8 mouse cellular contexts compared by ENCODE assay signal in the genomic region with DNA sequence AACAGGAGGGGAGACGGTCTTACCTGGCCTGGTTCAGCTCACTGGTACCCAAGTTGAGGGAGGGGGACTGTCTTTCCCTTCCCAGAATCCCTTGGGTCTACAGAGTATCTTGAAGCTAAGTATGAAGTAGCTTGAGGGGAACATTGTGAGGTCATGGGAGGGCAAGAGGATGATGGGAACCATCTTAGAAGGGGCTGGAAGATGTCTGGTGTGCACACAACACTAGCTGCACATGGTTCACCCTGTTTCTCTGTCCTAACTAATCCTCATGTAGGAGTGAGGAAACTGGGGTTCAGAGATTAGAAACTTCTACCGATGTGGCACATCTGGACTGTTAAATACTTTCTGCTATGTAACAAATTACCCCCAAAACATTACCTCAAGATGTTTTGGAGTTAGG. TPM values are rescaled to one million over a fixed set of nuclear protein-coding genes. Genes with fewer than 3 reads are reported as not detected.
A peak's percentile ranks its signal among the peaks of the same experiment; 100 is the strongest.
DNase-seq lines count a peak whose midpoint lies in the region; ATAC-seq and TF ChIP-seq lines count a peak whose summit lies in the region.

Gene Pdpk1, minus strand, starts transcription at position 101 of the 400 bp plus-strand sequence.

- WGBS in limb, embryonic 15.5 days: 79% methylated on average over 2 of the region's 2 CpGs
- 83% methylated on average over 2 of the region's 2 CpGs for WGBS in stomach, embryonic 15.5 days

- H3K36me3 ChIP-seq in testis, adult 2 months (ENCODE audit: control insufficient read depth, insufficient read depth, low read length): no peaks in the 10 kb centered on the region; the same call in 1 of the 2 replicates
- H3K36me3 ChIP-seq in limb, embryonic 15.5 days: peaks cover 2% of the 10 kb centered on the region; the same call in 1 of the 2 replicates
- H3K36me3 ChIP-seq in stomach, embryonic 15.5 days: no peaks in the 10 kb centered on the region

- TF ChIP-seq POLR2A in testis, adult 2 months (IDR thresholded peaks at IDR 0.05; ENCODE audit: control insufficient read depth, low read depth, low read length): peak; percentile 36; the same call in 1 of the 2 replicates

- intact Hi-C loops in heart, postnatal 36 days (cut with DNase I): loop anchor here (5.0 kb wide), 1 partner anchor 241 kb away; no protein-coding TSS in a partner anchor

- peak within 1 kb of the TSS; percentile 94 for H3K4me3 ChIP-seq in testis, adult 2 months (ENCODE audit: control insufficient read depth, low read depth, low read length)
- peak within 1 kb of the TSS; percentile 40 for H3K4me3 ChIP-seq in limb, embryonic 15.5 days
- peak within 1 kb of the TSS; percentile 44 for H3K4me3 ChIP-seq in stomach, embryonic 15.5 days (replicated peaks)

- no peak for TF ChIP-seq CTCF in testis, adult 2 months (IDR thresholded peaks at IDR 0.05; ENCODE audit: control insufficient read depth, insufficient read depth, insufficient replicate concordance, low read depth, low read length)

- H3K27me3 ChIP-seq in testis, adult 2 months (ENCODE audit: control insufficient read depth, insufficient read depth, low read length): no peaks in the 10 kb centered on the region
- H3K27me3 ChIP-seq in limb, embryonic 15.5 days: no peaks in the 10 kb centered on the region
- no peaks in the 10 kb centered on the region for H3K27me3 ChIP-seq in stomach, embryonic 15.5 days (replicated peaks)

- H3K27ac ChIP-seq in testis, adult 2 months (ENCODE audit: control insufficient read depth, insufficient read depth, low read depth, low read length): peak within 1 kb of the TSS; percentile 84
- H3K27ac ChIP-seq in limb, embryonic 15.5 days: no peak within 1 kb of the TSS
- H3K27ac ChIP-seq in stomach, embryonic 15.5 days: peak within 1 kb of the TSS; percentile 67; the same call in 1 of the 2 replicates

- no peak for DNase-seq in testis, postnatal 10 days (ENCODE audit: low spot score)
- DNase-seq in heart, postnatal 36 days: no peak
- no peak for DNase-seq in right cerebral cortex, adult 18-20 months
- DNase-seq in spleen, adult 12 weeks (ENCODE audit: low spot score): no peak

- H3K4me2 ChIP-seq in limb, embryonic 15.5 days: peak within 1 kb of the TSS; percentile 85
- H3K4me2 ChIP-seq in stomach, embryonic 15.5 days: peak within 1 kb of the TSS; percentile 85

- no peaks in the 10 kb centered on the region for H3K9me3 ChIP-seq in limb, embryonic 15.5 days
- no peaks in the 10 kb centered on the region for H3K9me3 ChIP-seq in stomach, embryonic 15.5 days

- H3K9ac ChIP-seq in limb, embryonic 15.5 days: no peak within 1 kb of the TSS
- H3K9ac ChIP-seq in stomach, embryonic 15.5 days: peak within 1 kb of the TSS; percentile 37; the same call in 1 of the 2 replicates

- peaks cover 10% of the 10 kb centered on the region for H3K4me1 ChIP-seq in testis, adult 2 months (ENCODE audit: control insufficient read depth, insufficient read depth, low read length)
- H3K4me1 ChIP-seq in limb, embryonic 15.5 days: peaks cover 16% of the 10 kb centered on the region
- peaks cover 5% of the 10 kb centered on the region; the same call in 1 of the 2 replicates for H3K4me1 ChIP-seq in stomach, embryonic 15.5 days

- ATAC-seq in erythroid progenitor cell, adult 5-6 weeks (replicated peaks; ENCODE audit: low FRiP score, poor library complexity, severe bottlenecking): no peak
- ATAC-seq in limb, embryonic 15.5 days (ENCODE audit: insufficient number of reproducible peaks, low FRiP score, low TSS enrichment, low read depth): no peak
- ATAC-seq in stomach, embryonic 15.5 days (ENCODE audit: insufficient read depth, low FRiP score, low read depth): no peak

RNA-seq across cellular contexts. Expression of gene Pdpk1, which starts in this region (rescaled TPM):
- polyA plus RNA-seq in testis, adult 2 months (2012; rRNA removed): 486 and 516 TPM in 2 replicates
- total RNA-seq in erythroid progenitor cell, adult 5-6 weeks (2015; ENCODE audit: low replicate concordance): 83.6 and 88.0 TPM in 2 replicates
- total RNA-seq in erythroid progenitor cell, adult 5-6 weeks (2017; ENCODE audit: low replicate concordance): 74.5 and 76.8 TPM in 2 replicates
- 10 to 100 TPM; 41.0 to 45.2 TPM for total RNA-seq in heart, postnatal 36 days (2021)
- polyA plus RNA-seq in limb, embryonic 15.5 days (2015; fragmentation: Nextera tagmentation; extraction: Ambion mirVana): 38.6 and 50.0 TPM in 2 replicates
- 36.1 and 38.9 TPM in 2 replicates for polyA plus RNA-seq in stomach, embryonic 15.5 days (2015; fragmentation: Nextera tagmentation; extraction: Ambion mirVana)

Comparison
In these comparisons a context has a peak if more than half of its experiments do, and no peak if none do; other contexts are left out.
1. H3K4me3 ChIP-seq: peak in every context shown above with its lines; median percentile 94 in testis, adult 2 months; 44 in stomach, embryonic 15.5 days; 40 in limb, embryonic 15.5 days.